Mouse (Mus musculus) frontal cortex, postnatal 10 days (tissue): ENCODE data around the gene Smarcd3.

Experiments used
- DNase-seq, 2 experiments: peaks; one replicate each; pipeline ENCODE4 v3.0.0; 2022; ENCODE audit warnings: low spot score in 2 of 2, mixed read lengths in 1 of 2

Gene Smarcd3

GRCm38 (mm10) chr5:24597221-24597728 lies 26.9 kb downstream of the Smarcd3 start:
- peak; percentile 69 to 70 for DNase-seq

GRCm38 (mm10) chr5:24596519-24597171 lies 27.6 kb downstream of the Smarcd3 start:
- peak; percentile 76 to 83 for DNase-seq

- no peak for DNase-seq
These were observed 28.3 kb downstream of the Smarcd3 start for GRCm38 (mm10) chr5:24595786-24596380.

GRCm38 (mm10) chr5:24595261-24595660 lies 28.9 kb downstream of the Smarcd3 start:
- DNase-seq = no peak

GRCm38 (mm10) chr5:24594346-24594745 lies 29.9 kb downstream of the Smarcd3 start:
- no peak for DNase-seq

- no peak for DNase-seq
These were observed 30.3 kb downstream of the Smarcd3 start for GRCm38 (mm10) chr5:24593928-24594327.

GRCm38 (mm10) chr5:24593230-24593629 lies 31.0 kb downstream of the Smarcd3 start:
- no peak for DNase-seq

GRCm38 (mm10) chr5:24592471-24593160 lies 31.6 kb downstream of the Smarcd3 start:
- DNase-seq = no peak

GRCm38 (mm10) chr5:24591796-24592470 lies 32.3 kb downstream of the Smarcd3 start:
- DNase-seq = no peak

- DNase-seq = no peak
These were observed 32.9 kb downstream of the Smarcd3 start for GRCm38 (mm10) chr5:24591268-24591721.

GRCm38 (mm10) chr5:24589511-24590500 lies 34.4 kb downstream of the Smarcd3 start:
- DNase-seq = no peak

- no peak for DNase-seq
These were observed 37.0 kb downstream of the Smarcd3 start for GRCm38 (mm10) chr5:24587200-24587577.

GRCm38 (mm10) chr5:24586547-24587199 lies 37.5 kb downstream of the Smarcd3 start, which contains the start of gene Chpf2:
Gene Chpf2, plus strand, starts transcription at chr5:24586741.
- peak; percentile 68 to 85 for DNase-seq

- no peak for DNase-seq
These were observed 38.1 kb downstream of the Smarcd3 start for GRCm38 (mm10) chr5:24586106-24586505.

GRCm38 (mm10) chr5:24578109-24578963 lies 45.9 kb downstream of the Smarcd3 start:
- DNase-seq = no peak

- peak; percentile 100 for DNase-seq
These were observed 46.9 kb downstream of the Smarcd3 start, which contains the start of gene Abcf2 for GRCm38 (mm10) chr5:24577183-24577929. Gene Abcf2, minus strand, starts transcription at chr5:24577467.

- DNase-seq = no peak
These were observed 47.4 kb downstream of the Smarcd3 start for GRCm38 (mm10) chr5:24576801-24577182.

- no peak for DNase-seq
These were observed 48.3 kb downstream of the Smarcd3 start for GRCm38 (mm10) chr5:24575948-24576347.
